Mouse (Mus musculus): ENCODE measurements around the gene Olfr1413. TPM values are rescaled to one million over a fixed set of nuclear protein-coding genes. Genes with fewer than 3 reads are reported as not detected.

Olfr1413 gene
- not detected in 2 replicates for polyA plus RNA-seq (2014; fragmentation: Nextera tagmentation; extraction: Ambion mirVana)

GRCm38 (mm10) chr1:92571022-92571421, at the start of gene Olfr1413:
TSS of gene Olfr1413 (plus strand) at chr1:92571322.
- no peak for ATAC-seq (replicated peaks; ENCODE audit: low FRiP score)
- WGBS = 72% methylated on average over 3 of the region's 3 CpGs
- H3K4me1 ChIP-seq (replicated peaks; ENCODE audit: control insufficient read depth, insufficient read depth, low read length) = no peaks in the 10 kb centered on the region

GRCm38 (mm10) chr1:92521376-92521775, 49.7 kb upstream of the Olfr1413 start:
- Histone ChIP-seq H3K27ac (ENCODE audit: low read depth, low read length) (no peak overlapping the region), H3K9ac (ENCODE audit: low read depth, low read length) (no peak overlapping the region), H3K36me3 (ENCODE audit: control insufficient read depth, insufficient read depth, low read length) (no peaks in the 10 kb centered on the region), H3K4me3 (ENCODE audit: low read depth, low read length) (no peak overlapping the region), H3K4me2 (no peak overlapping the region), H3K4me1 (replicated peaks; ENCODE audit: control insufficient read depth, insufficient read depth, low read length) (no peaks in the 10 kb centered on the region), H3K9me3 (ENCODE audit: control insufficient read depth, low read length) (no peaks in the 10 kb centered on the region), H3K27me3 (replicated peaks; ENCODE audit: control insufficient read depth, insufficient read depth, low read length) (no peaks in the 10 kb centered on the region)
- no peak for DNase-seq (ENCODE audit: low spot score)
- WGBS = 18% methylated on average over 10 of the region's 10 CpGs
- no peak for ATAC-seq (replicated peaks; ENCODE audit: low FRiP score)

More at GRCm38 (mm10) chr1:92571022-92571421, at the start of gene Olfr1413:
- Histone ChIP-seq H3K27me3 (replicated peaks; ENCODE audit: control insufficient read depth, insufficient read depth, low read length) (no peaks in the 10 kb centered on the region), H3K27ac (ENCODE audit: low read depth, low read length) (no peak within 1 kb of the TSS), H3K9ac (ENCODE audit: low read depth, low read length) (no peak within 1 kb of the TSS), H3K4me2 (no peak within 1 kb of the TSS), H3K9me3 (ENCODE audit: control insufficient read depth, low read length) (no peaks in the 10 kb centered on the region), H3K4me3 (ENCODE audit: low read depth, low read length) (no peak within 1 kb of the TSS), H3K36me3 (ENCODE audit: control insufficient read depth, insufficient read depth, low read length) (no peaks in the 10 kb centered on the region)
- no peak for DNase-seq (ENCODE audit: low spot score)

- H3K9me3 ChIP-seq (ENCODE audit: control insufficient read depth, low read length) = no peaks in the 10 kb centered on the region
- H3K27me3 ChIP-seq (replicated peaks; ENCODE audit: control insufficient read depth, insufficient read depth, low read length) = no peaks in the 10 kb centered on the region
- no peaks in the 10 kb centered on the region for H3K36me3 ChIP-seq (ENCODE audit: control insufficient read depth, insufficient read depth, low read length)
- H3K4me1 ChIP-seq (replicated peaks; ENCODE audit: control insufficient read depth, insufficient read depth, low read length) = no peaks in the 10 kb centered on the region
- ATAC-seq (replicated peaks; ENCODE audit: low FRiP score) = no peak
- no peak overlapping the region for H3K9ac ChIP-seq (ENCODE audit: low read depth, low read length)
- H3K27ac ChIP-seq (ENCODE audit: low read depth, low read length) = no peak overlapping the region
- H3K4me2 ChIP-seq = no peak overlapping the region
- no peak for DNase-seq (ENCODE audit: low spot score)
- 85% methylated on average over 3 of the region's 3 CpGs for WGBS
- no peak overlapping the region for H3K4me3 ChIP-seq (ENCODE audit: low read depth, low read length)
Measured at GRCm38 (mm10) chr1:92523764-92524163, 47.4 kb upstream of the Olfr1413 start.

- 24% methylated on average over 5 of the region's 5 CpGs for WGBS
- no peak for DNase-seq (ENCODE audit: low spot score)
- no peaks in the 10 kb centered on the region for H3K4me1 ChIP-seq (replicated peaks; ENCODE audit: control insufficient read depth, insufficient read depth, low read length)
- no peak overlapping the region for H3K4me3 ChIP-seq (ENCODE audit: low read depth, low read length)
- H3K9ac ChIP-seq (ENCODE audit: low read depth, low read length) = no peak overlapping the region
- ATAC-seq (replicated peaks; ENCODE audit: low FRiP score) = no peak
- no peak overlapping the region for H3K27ac ChIP-seq (ENCODE audit: low read depth, low read length)
- no peaks in the 10 kb centered on the region for H3K9me3 ChIP-seq (ENCODE audit: control insufficient read depth, low read length)
- H3K27me3 ChIP-seq (replicated peaks; ENCODE audit: control insufficient read depth, insufficient read depth, low read length) = no peaks in the 10 kb centered on the region
- H3K36me3 ChIP-seq (ENCODE audit: control insufficient read depth, insufficient read depth, low read length) = no peaks in the 10 kb centered on the region
- no peak overlapping the region for H3K4me2 ChIP-seq
Measured at GRCm38 (mm10) chr1:92536972-92537371, 34.1 kb upstream of the Olfr1413 start.

- Histone ChIP-seq H3K4me3 (ENCODE audit: low read depth, low read length) (no peak overlapping the region), H3K36me3 (ENCODE audit: control insufficient read depth, insufficient read depth, low read length) (no peaks in the 10 kb centered on the region), H3K9me3 (ENCODE audit: control insufficient read depth, low read length) (no peaks in the 10 kb centered on the region), H3K4me2 (no peak overlapping the region), H3K9ac (ENCODE audit: low read depth, low read length) (no peak overlapping the region), H3K27ac (ENCODE audit: low read depth, low read length) (no peak overlapping the region), H3K4me1 (replicated peaks; ENCODE audit: control insufficient read depth, insufficient read depth, low read length) (no peaks in the 10 kb centered on the region), H3K27me3 (replicated peaks; ENCODE audit: control insufficient read depth, insufficient read depth, low read length) (no peaks in the 10 kb centered on the region)
- no peak for DNase-seq (ENCODE audit: low spot score)
- no peak for ATAC-seq (replicated peaks; ENCODE audit: low FRiP score)
- 41% methylated on average over 2 of the region's 2 CpGs for WGBS
Measured at GRCm38 (mm10) chr1:92539071-92539470, 32.1 kb upstream of the Olfr1413 start.

- H3K9me3 ChIP-seq (ENCODE audit: control insufficient read depth, low read length) = no peaks in the 10 kb centered on the region
- H3K9ac ChIP-seq (ENCODE audit: low read depth, low read length) = no peak overlapping the region
- no peaks in the 10 kb centered on the region for H3K4me1 ChIP-seq (replicated peaks; ENCODE audit: control insufficient read depth, insufficient read depth, low read length)
- H3K36me3 ChIP-seq (ENCODE audit: control insufficient read depth, insufficient read depth, low read length) = no peaks in the 10 kb centered on the region
- WGBS = 66% methylated on average over 2 of the region's 2 CpGs
- no peaks in the 10 kb centered on the region for H3K27me3 ChIP-seq (replicated peaks; ENCODE audit: control insufficient read depth, insufficient read depth, low read length)
- ATAC-seq (replicated peaks; ENCODE audit: low FRiP score) = no peak
- no peak overlapping the region for H3K4me3 ChIP-seq (ENCODE audit: low read depth, low read length)
- DNase-seq (ENCODE audit: low spot score) = no peak
- no peak overlapping the region for H3K4me2 ChIP-seq
- H3K27ac ChIP-seq (ENCODE audit: low read depth, low read length) = no peak overlapping the region
Measured at GRCm38 (mm10) chr1:92545929-92546328, 25.2 kb upstream of the Olfr1413 start.

- Histone ChIP-seq H3K36me3 (ENCODE audit: control insufficient read depth, insufficient read depth, low read length) (no peaks in the 10 kb centered on the region), H3K9ac (ENCODE audit: low read depth, low read length) (no peak within 1 kb of the TSS), H3K27ac (ENCODE audit: low read depth, low read length) (no peak within 1 kb of the TSS), H3K4me3 (ENCODE audit: low read depth, low read length) (no peak within 1 kb of the TSS), H3K4me1 (replicated peaks; ENCODE audit: control insufficient read depth, insufficient read depth, low read length) (no peaks in the 10 kb centered on the region), H3K4me2 (no peak within 1 kb of the TSS), H3K27me3 (replicated peaks; ENCODE audit: control insufficient read depth, insufficient read depth, low read length) (no peaks in the 10 kb centered on the region), H3K9me3 (ENCODE audit: control insufficient read depth, low read length) (no peaks in the 10 kb centered on the region)
- WGBS = 76% methylated on average over 2 of the region's 2 CpGs
- ATAC-seq (replicated peaks; ENCODE audit: low FRiP score) (no peak), DNase-seq (ENCODE audit: low spot score) (peak; percentile 17)
Measured at GRCm38 (mm10) chr1:92585479-92585878, 14.4 kb downstream of the Olfr1413 start, which contains the start of gene Olfr1412. TSS of gene Olfr1412 (plus strand) at chr1:92585779.

- ATAC-seq (replicated peaks; ENCODE audit: low FRiP score) (no peak), DNase-seq (ENCODE audit: low spot score) (peak; percentile 11)
- H3K4me2 ChIP-seq = no peak within 1 kb of the TSS
- H3K9me3 ChIP-seq (ENCODE audit: control insufficient read depth, low read length) = no peaks in the 10 kb centered on the region
- H3K9ac ChIP-seq (ENCODE audit: low read depth, low read length) = no peak within 1 kb of the TSS
- no peaks in the 10 kb centered on the region for H3K27me3 ChIP-seq (replicated peaks; ENCODE audit: control insufficient read depth, insufficient read depth, low read length)
- no peak within 1 kb of the TSS for H3K27ac ChIP-seq (ENCODE audit: low read depth, low read length)
- H3K4me3 ChIP-seq (ENCODE audit: low read depth, low read length) = no peak within 1 kb of the TSS
- no peaks in the 10 kb centered on the region for H3K4me1 ChIP-seq (replicated peaks; ENCODE audit: control insufficient read depth, insufficient read depth, low read length)
- H3K36me3 ChIP-seq (ENCODE audit: control insufficient read depth, insufficient read depth, low read length) = no peaks in the 10 kb centered on the region
Measured at GRCm38 (mm10) chr1:92594111-92594510, 23.0 kb downstream of the Olfr1413 start, which contains the start of gene Olfr1411. TSS of gene Olfr1411 (plus strand) at chr1:92594411.

- H3K4me1 ChIP-seq (replicated peaks; ENCODE audit: control insufficient read depth, insufficient read depth, low read length) = no peaks in the 10 kb centered on the region
- H3K27ac ChIP-seq (ENCODE audit: low read depth, low read length) = no peak overlapping the region
- no peak overlapping the region for H3K4me3 ChIP-seq (ENCODE audit: low read depth, low read length)
- H3K27me3 ChIP-seq (replicated peaks; ENCODE audit: control insufficient read depth, insufficient read depth, low read length) = no peaks in the 10 kb centered on the region
- H3K4me2 ChIP-seq = no peak overlapping the region
- H3K36me3 ChIP-seq (ENCODE audit: control insufficient read depth, insufficient read depth, low read length) = no peaks in the 10 kb centered on the region
- H3K9ac ChIP-seq (ENCODE audit: low read depth, low read length) = no peak overlapping the region
- H3K9me3 ChIP-seq (ENCODE audit: control insufficient read depth, low read length) = no peaks in the 10 kb centered on the region
- 80% methylated on average over 3 of the region's 3 CpGs for WGBS
- DNase-seq (ENCODE audit: low spot score) (peak; percentile 3), ATAC-seq (replicated peaks; ENCODE audit: low FRiP score) (no peak)
Measured at GRCm38 (mm10) chr1:92596019-92596418, 24.9 kb downstream of the Olfr1413 start.
